Mouse (Mus musculus) heart, postnatal 0 days (tissue): Measurements from ENCODE around the gene 5830473C10Rik.

Experiments
- CTCF ChIP-seq: IDR thresholded peaks from 2 replicates; pipeline ENCODE4 v1.5.1; 2016; ENCODE audit warnings: antibody characterized with exemption, control low read depth, low read depth
- EP300 ChIP-seq: IDR thresholded peaks from 2 replicates; pipeline ENCODE4 v1.6.1; 2016; ENCODE audit warnings: antibody characterized with exemption, low read depth

GRCm38 (mm10) chr5:90634885-90635284 is 74.0 kb downstream of the 5830473C10Rik start:
- TF ChIP-seq CTCF (no peak), EP300 (no peak)
